Mouse (Mus musculus) lung, embryonic 15.5 days (tissue): ENCODE measurements around the gene Mef2d. TPM values are rescaled to one million over a fixed set of nuclear protein-coding genes. Genes with fewer than 3 reads are reported as not detected.
"Not testable (repeated sequence)": the region's sequence is repeated elsewhere in the genome, so short reads cannot be mapped to it uniquely, and the experiment has no call there.

Source experiments
- ATAC-seq: fragments of 200-750 bp; cut with Nextera tagmentation; 2 replicates; pipeline ENCODE4 v1.8.0; 2017; ENCODE audit warnings: moderate number of reproducible peaks, borderline replicate concordance; ENCODE audit not compliant: low FRiP score, low TSS enrichment; ENCODE audit errors: extremely low read depth
- H3K27ac ChIP-seq: fragments of 300-500 bp; sonication (generic); 2 replicates; pipeline ENCODE4 v1.5.1; 2015; ENCODE audit warnings: moderate library complexity, mild to moderate bottlenecking, inconsistent platforms
- H3K27me3 ChIP-seq: fragments of 300-500 bp; sonication (generic); 2 replicates; pipeline ENCODE4 v1.6.1; 2015; ENCODE audit warnings: inconsistent platforms
- H3K36me3 ChIP-seq: fragments of 300-500 bp; sonication (generic); 2 replicates; pipeline ENCODE4 v1.6.1; 2015; ENCODE audit warnings: inconsistent platforms
- H3K4me1 ChIP-seq: fragments of 300-500 bp; sonication (generic); 2 replicates; pipeline ENCODE4 v1.6.1; 2015; ENCODE audit warnings: inconsistent platforms
- H3K4me2 ChIP-seq: fragments of 300-500 bp; sonication (generic); 2 replicates; pipeline ENCODE4 v1.6.1; 2015; ENCODE audit warnings: inconsistent platforms, mild to moderate bottlenecking, moderate library complexity
- H3K4me3 ChIP-seq: fragments of 300-500 bp; sonication (generic); 2 replicates; pipeline ENCODE4 v1.5.1; 2015; ENCODE audit warnings: mild to moderate bottlenecking, inconsistent platforms
- H3K9ac ChIP-seq: fragments of 300-500 bp; sonication (generic); 2 replicates; pipeline ENCODE4 v1.6.1; 2015; ENCODE audit warnings: inconsistent platforms
- H3K9me3 ChIP-seq: fragments of 300-500 bp; sonication (generic); 2 replicates; pipeline ENCODE4 v1.6.1; 2016; ENCODE audit warnings: inconsistent platforms
- WGBS: fragments of 180-500 bp; shearing (Covaris S2); methylation state at CpG from one replicate; pipeline ENCODE4 v1.1.7; 2015; 5-methylcytosine and 5-hydroxymethylcytosine counted together
- polyA plus RNA-seq: library from polyadenylated mRNA; unstranded; fragments of >200 nt; fragmentation: Nextera tagmentation; extraction: Ambion mirVana; gene quantifications from 2 replicates; pipeline ENCODE4 v1.2.1, GENCODE M21; 2015

Mef2d gene
- polyA plus RNA-seq, 1 experiment from 2014 or later, result 20.4 TPM

- Histone ChIP-seq H3K4me3 (no peak overlapping the region), H3K27ac (no peak overlapping the region), H3K27me3 (no peaks in the 10 kb centered on the region), H3K4me2 (no peak overlapping the region), H3K36me3 (peaks cover 49% of the 10 kb centered on the region), H3K9ac (no peak overlapping the region), H3K9me3 (no peaks in the 10 kb centered on the region), H3K4me1 (peaks cover 5% of the 10 kb centered on the region; the same call in 1 of the 2 replicates)
- 29% methylated on average over 3 of the region's 3 CpGs for WGBS
- no peak for ATAC-seq
Measured at GRCm38 (mm10) chr3:88173375-88173774, 31.2 kb downstream of the Mef2d start.

DNA sequence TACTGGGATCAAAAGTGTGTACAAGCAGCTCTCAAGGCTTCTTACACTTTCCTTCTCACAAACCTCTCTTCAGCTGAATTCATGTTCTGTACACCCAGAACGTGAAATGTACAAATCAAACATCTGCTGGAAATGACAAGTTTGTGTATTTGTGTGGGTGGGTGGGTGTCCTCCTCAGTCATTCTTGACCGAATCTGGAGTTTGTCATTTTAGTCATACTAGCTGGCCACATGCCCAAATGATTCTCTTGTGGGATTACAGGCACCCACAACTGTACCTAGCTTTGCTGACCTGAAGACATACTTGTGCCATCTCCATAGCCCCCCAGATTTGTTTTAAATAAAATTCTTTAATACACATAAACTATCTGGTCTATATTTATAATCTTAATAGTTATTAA, 32.7 kb downstream of the Mef2d start:
- no peaks in the 10 kb centered on the region for H3K27me3 ChIP-seq
- ATAC-seq, result no peak
- H3K4me3 ChIP-seq, result no peak overlapping the region
- 62% methylated on average over 2 of the region's 2 CpGs for WGBS
- peaks cover 34% of the 10 kb centered on the region for H3K36me3 ChIP-seq
- no peak overlapping the region for H3K27ac ChIP-seq
- peaks cover 5% of the 10 kb centered on the region; the same call in 1 of the 2 replicates for H3K4me1 ChIP-seq
- H3K4me2 ChIP-seq, result no peak overlapping the region
- H3K9ac ChIP-seq, result no peak overlapping the region
- no peaks in the 10 kb centered on the region for H3K9me3 ChIP-seq

DNA sequence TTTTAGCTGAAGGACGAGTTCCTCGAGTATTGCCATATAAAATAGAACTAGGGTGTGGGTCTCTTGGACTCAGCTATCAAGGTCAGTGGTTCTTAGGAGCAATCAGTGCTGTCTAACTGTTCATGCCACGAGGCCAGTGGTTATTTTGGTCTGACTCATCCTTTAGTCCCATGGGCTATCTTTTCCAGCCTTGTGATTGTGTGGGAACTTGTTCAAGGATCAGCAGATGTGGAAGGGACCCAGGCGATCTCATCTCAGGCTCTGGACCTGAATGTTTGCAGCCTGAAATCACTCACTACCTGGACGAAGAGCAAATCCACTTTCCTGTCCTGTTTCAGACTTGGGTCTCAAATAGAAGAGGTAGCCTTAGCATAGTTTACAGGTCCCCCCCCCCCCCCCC, 34.9 kb downstream of the Mef2d start:
- peak overlapping the region; percentile 59 for H3K4me3 ChIP-seq
- H3K4me1 ChIP-seq, result peaks cover 5% of the 10 kb centered on the region; the same call in 1 of the 2 replicates
- peaks cover 18% of the 10 kb centered on the region; the same call in 1 of the 2 replicates for H3K36me3 ChIP-seq
- 67% methylated on average over 5 of the region's 5 CpGs for WGBS
- H3K9ac ChIP-seq, result peak overlapping the region; percentile 41
- H3K4me2 ChIP-seq, result peak overlapping the region; percentile 61
- H3K27me3 ChIP-seq, result no peaks in the 10 kb centered on the region
- H3K27ac ChIP-seq, result peak overlapping the region; percentile 97
- no peak for ATAC-seq
- no peaks in the 10 kb centered on the region for H3K9me3 ChIP-seq

DNA sequence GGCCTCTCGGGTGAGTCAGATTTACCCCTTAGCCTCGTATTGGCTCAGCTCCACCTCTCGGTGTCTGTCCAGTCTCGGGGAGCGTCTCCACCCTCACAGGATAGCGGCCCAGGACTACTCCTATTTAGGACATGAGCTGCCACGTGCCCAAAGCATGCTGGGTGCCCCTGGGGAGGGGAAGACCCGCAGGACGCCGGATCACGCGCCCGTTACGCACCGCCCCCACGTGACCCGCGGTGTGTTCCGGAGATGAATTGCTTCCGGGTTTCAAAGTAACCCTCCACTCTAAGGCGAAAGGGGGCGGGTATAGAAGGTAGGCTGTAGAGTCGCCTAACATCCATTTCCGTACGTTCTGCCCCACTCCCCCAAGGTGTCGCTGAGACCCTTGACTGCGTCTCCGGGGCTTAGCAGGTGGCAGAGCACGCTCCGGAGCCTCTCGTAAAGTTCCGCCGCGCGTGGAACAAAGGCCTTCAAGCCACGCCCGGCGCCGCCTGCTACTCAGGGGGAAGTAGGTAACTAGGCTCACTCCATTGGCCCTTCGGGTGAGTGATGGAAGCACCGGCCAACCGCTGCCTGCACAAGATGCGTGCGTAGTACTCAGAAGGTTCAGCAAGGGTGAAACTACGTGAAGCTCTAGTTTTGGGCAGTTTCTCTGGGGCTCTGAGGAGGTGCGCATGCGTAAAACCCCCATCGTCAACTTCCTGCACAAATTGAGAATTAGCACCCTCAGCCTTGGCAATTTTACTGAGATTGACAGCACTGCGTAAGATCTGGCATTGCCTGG, 35.6 kb downstream of the Mef2d start:
- peaks cover 15% of the 10 kb centered on the region; the same call in 1 of the 2 replicates for H3K36me3 ChIP-seq
- H3K9me3 ChIP-seq, result no peaks in the 10 kb centered on the region
- under 1% methylated on average over 49 of the region's 49 CpGs for WGBS
- H3K4me2 ChIP-seq, result peak overlapping the region; percentile 61
- H3K27ac ChIP-seq, result peak overlapping the region; percentile 97
- H3K4me1 ChIP-seq, result peaks cover 5% of the 10 kb centered on the region; the same call in 1 of the 2 replicates
- H3K4me3 ChIP-seq, result peak overlapping the region; percentile 59
- peak overlapping the region; percentile 66 for H3K9ac ChIP-seq
- ATAC-seq, result peak; percentile 99
- H3K27me3 ChIP-seq, result 0 out of 2 replicates have a peak, but pooled peaks cover under 1% of the 10 kb centered on the region

- WGBS, result 25% methylated on average over 11 of the region's 11 CpGs
- Histone ChIP-seq H3K9ac (peak overlapping the region; percentile 66; the same call in 1 of the 2 replicates), H3K4me2 (peak overlapping the region; percentile 61), H3K36me3 (peaks cover 10% of the 10 kb centered on the region; the same call in 1 of the 2 replicates), H3K4me3 (peak overlapping the region; percentile 59), H3K27ac (peak overlapping the region; percentile 97)
- H3K9me3 ChIP-seq, H3K27me3 ChIP-seq, H3K4me1 ChIP-seq: not testable (repeated sequence)
- ATAC-seq, result 0 out of 2 replicates have a peak, but pooled peaks have one; percentile 7
Measured at GRCm38 (mm10) chr3:88178346-88178733, 36.2 kb downstream of the Mef2d start.

- Histone ChIP-seq H3K27me3 (0 out of 2 replicates have a peak, but pooled peaks cover 4% of the 10 kb centered on the region), H3K9ac (no peak overlapping the region), H3K4me1 (peaks cover 5% of the 10 kb centered on the region; the same call in 1 of the 2 replicates), H3K4me2 (no peak overlapping the region), H3K4me3 (no peak overlapping the region), H3K27ac (no peak overlapping the region), H3K36me3 (peaks cover 4% of the 10 kb centered on the region; the same call in 1 of the 2 replicates), H3K9me3 (no peaks in the 10 kb centered on the region)
- WGBS, result 80% methylated on average over 4 of the region's 4 CpGs
- ATAC-seq, result no peak
Measured at GRCm38 (mm10) chr3:88178986-88179385, 36.8 kb downstream of the Mef2d start.

- H3K36me3 ChIP-seq, result no peaks in the 10 kb centered on the region
- no peak overlapping the region for H3K4me3 ChIP-seq
- H3K9ac ChIP-seq, result no peak overlapping the region
- ATAC-seq, result no peak
- H3K27me3 ChIP-seq, result 0 out of 2 replicates have a peak, but pooled peaks cover 4% of the 10 kb centered on the region
- peaks cover 5% of the 10 kb centered on the region; the same call in 1 of the 2 replicates for H3K4me1 ChIP-seq
- H3K9me3 ChIP-seq, result no peaks in the 10 kb centered on the region
- no peak overlapping the region for H3K27ac ChIP-seq
- no peak overlapping the region for H3K4me2 ChIP-seq
- 53% methylated on average over 4 of the region's 4 CpGs for WGBS
Measured at GRCm38 (mm10) chr3:88181374-88181773, 39.2 kb downstream of the Mef2d start.

GRCm38 (mm10) chr3:88186424-88186823, 44.3 kb downstream of the Mef2d start:
- no peak overlapping the region for H3K4me3 ChIP-seq
- H3K4me1 ChIP-seq, result no peaks in the 10 kb centered on the region
- 69% methylated on average over 3 of the region's 3 CpGs for WGBS
- no peaks in the 10 kb centered on the region for H3K36me3 ChIP-seq
- no peaks in the 10 kb centered on the region for H3K9me3 ChIP-seq
- H3K27me3 ChIP-seq, result peaks cover 7% of the 10 kb centered on the region; the same call in 1 of the 2 replicates
- ATAC-seq, result no peak
- H3K9ac ChIP-seq, result no peak overlapping the region
- H3K4me2 ChIP-seq, result no peak overlapping the region
- H3K27ac ChIP-seq, result no peak overlapping the region

DNA sequence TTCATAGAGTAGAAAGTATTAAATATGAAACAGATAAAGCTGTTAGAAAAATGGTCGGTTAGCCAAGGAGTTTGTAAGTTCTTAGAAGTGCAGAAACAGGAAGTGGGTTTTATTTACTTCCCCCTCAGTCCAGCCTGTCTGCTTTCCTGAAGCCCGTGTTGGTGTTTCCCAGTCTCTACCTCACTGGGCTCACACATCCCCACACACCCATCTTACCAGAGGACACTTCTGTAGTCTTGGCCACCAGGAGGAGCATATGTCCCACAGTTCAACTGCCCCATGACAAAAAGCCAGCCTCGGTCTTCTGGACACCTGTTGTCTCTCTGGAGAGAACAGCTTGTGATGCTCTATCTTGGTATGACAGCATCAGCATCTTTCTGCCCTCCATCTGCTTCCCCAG, 49.0 kb downstream of the Mef2d start:
- Histone ChIP-seq H3K9ac (no peak overlapping the region), H3K4me2 (no peak overlapping the region), H3K9me3 (no peaks in the 10 kb centered on the region), H3K27me3 (peaks cover 40% of the 10 kb centered on the region), H3K27ac (no peak overlapping the region), H3K4me3 (no peak overlapping the region), H3K36me3 (no peaks in the 10 kb centered on the region), H3K4me1 (no peaks in the 10 kb centered on the region)
- WGBS, result 18% methylated on average over 3 of the region's 3 CpGs
- no peak for ATAC-seq

DNA sequence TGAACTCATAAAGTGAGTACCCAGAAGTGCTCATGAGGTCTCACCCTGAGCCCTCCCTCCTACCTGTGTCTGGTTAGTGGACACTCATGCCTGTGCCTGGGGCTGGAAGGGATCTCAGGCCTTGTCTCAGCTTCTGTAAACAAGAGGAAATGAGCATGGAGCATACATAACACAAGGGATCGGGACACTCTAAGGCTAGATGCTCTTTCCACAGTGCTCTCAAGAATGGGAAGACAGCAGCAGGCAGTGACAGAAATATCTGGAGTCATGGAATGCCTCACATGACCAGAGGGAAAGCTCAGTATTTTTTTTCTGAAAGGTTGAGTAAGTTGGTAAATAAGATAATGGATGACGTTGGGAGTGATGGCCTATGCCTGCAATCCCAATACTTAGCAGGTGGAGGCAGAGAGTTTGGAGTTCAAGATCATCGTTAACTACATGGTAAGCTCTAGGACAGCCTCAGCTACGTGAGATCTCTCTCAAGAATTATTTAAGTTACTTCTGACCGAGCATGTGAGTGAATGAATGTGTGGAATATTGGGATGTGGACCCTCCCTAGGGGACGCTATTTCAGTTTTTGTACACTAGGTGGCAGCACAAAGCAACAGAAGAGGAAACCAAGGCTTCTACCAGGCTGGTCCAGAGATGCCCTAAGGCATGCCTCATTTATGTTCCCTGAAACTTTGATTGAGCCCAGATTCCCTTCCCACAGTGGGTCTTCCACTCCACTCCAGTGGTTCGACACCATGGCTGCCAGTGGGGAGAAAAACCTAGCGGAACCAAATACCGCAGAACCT, 49.8 kb downstream of the Mef2d start:
- Histone ChIP-seq H3K36me3 (no peaks in the 10 kb centered on the region), H3K27me3 (peaks cover 48% of the 10 kb centered on the region)

GRCm38 (mm10) chr3:88197741-88198504, 55.8 kb downstream of the Mef2d start:
- WGBS, result 10% methylated on average over 10 of the region's 10 CpGs
- Histone ChIP-seq H3K4me3 (no peak overlapping the region), H3K9ac (no peak overlapping the region), H3K36me3 (no peaks in the 10 kb centered on the region), H3K27ac (no peak overlapping the region), H3K4me1 (peaks cover 9% of the 10 kb centered on the region), H3K27me3 (peaks cover 93% of the 10 kb centered on the region), H3K4me2 (no peak overlapping the region), H3K9me3 (no peaks in the 10 kb centered on the region)
- no peak for ATAC-seq

More for the DNA sequence above, 49.8 kb downstream of the Mef2d start:
- H3K9ac ChIP-seq, result no peak overlapping the region
- H3K27ac ChIP-seq, result no peak overlapping the region
- 27% methylated on average over 9 of the region's 9 CpGs for WGBS
- H3K4me2 ChIP-seq, result no peak overlapping the region
- no peak overlapping the region for H3K4me3 ChIP-seq
- ATAC-seq, result peak; percentile 19; the same call in 1 of the 2 replicates
- H3K9me3 ChIP-seq, result no peaks in the 10 kb centered on the region
- no peaks in the 10 kb centered on the region for H3K4me1 ChIP-seq
